Mouse (Mus musculus): ENCODE results near the gene Lrba. TPM values are rescaled to one million over a fixed set of nuclear protein-coding genes. Genes with fewer than 3 reads are reported as not detected.

Lrba gene
- total RNA-seq, 4 experiments from 2014 or later, result 28.0 to 35.0 (median 29.7) TPM

DNA sequence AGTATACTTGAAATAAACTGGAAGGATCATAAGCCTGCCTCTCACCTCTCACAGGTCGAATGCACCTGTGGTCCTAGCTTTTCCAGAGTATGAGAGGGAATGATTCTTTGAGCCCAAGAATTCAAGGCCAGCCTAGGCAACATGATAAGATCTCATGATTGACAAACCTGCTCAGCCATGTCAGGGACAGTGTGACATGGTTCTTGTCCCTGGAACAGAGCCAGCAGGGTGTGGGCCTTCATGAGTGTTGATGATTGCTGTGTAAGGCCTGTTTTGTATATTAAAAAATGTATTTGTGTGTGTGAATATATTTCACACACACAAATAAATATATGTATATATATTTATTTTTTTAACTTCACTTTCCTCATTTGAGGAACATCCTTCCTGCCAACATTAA is 29.3 kb downstream of the Lrba start:
- no peak for DNase-seq (ENCODE audit: low spot score in 2 of 2)

DNA sequence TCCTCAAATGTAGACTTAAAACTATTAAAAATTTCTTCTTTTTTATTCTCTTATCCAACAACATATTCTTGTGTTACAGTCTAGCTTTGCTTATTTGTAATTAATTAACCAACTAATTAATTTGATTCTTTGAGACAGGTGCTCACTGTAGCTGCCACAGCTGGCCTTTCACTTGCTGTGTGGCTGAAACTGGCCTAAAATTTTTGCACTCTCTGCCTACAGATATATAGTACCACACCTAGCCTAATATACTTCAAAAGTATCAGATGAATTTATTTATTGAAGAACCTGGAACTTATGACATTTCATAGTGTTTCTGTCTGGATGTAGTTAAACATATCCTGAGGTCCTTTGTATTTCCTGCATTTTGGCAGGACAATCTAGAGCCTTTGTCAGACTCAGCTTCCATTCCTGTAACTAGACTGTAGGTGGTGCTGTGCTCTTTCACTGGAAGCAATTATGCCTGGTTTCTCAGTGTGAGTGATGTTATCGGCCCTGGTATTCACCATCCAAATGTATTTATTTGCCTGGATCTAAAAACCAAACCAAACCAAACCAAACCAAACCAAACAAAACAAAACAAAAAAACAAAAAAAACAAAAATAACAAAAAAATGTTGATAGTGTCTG is 43.7 kb downstream of the Lrba start:
- DNase-seq (ENCODE audit: low spot score in 2 of 2), result peak in 1 of 2 experiments; percentile 19

DNA sequence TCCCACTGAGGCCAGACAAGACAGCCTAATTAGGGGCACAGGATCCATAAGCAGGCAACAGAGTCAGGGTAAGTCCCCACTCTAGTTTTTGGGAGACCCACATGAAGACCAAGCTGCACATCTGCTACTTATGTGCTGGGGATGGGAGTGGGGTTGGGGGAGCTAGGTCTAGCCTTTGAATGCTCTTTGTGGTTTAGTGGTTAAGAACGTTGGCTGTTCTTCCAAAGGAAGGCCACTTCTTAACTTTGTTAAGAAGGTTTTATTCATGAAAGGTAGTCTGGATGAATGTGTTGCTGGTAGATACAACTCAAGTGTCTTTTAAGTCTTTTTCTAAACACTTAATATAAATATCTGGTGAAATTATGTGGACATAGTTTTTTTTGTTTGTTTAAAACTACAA is 51.2 kb downstream of the Lrba start:
- no peak for DNase-seq (ENCODE audit: low spot score in 2 of 2)

DNA sequence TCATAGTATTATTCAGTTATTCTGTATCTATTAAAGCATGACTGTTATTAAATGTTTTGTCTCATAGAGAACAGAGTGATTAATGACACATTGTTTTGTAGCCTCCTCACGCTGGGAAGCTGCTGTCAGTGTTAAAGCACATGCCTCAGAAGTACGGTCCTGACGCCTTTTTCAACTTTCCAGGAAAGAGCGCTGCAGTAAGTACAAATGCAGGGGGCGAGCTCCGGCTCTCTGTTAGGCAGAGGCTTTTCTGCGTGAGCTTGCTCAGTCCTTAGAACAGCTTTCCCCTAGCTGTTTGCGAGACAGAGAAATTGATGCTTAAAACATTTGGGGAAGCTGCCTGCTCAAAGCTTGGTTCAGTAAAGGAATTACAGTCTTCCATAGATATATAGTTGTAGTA is 66.8 kb downstream of the Lrba start:
- DNase-seq (ENCODE audit: low spot score in 2 of 2), result no peak

DNA sequence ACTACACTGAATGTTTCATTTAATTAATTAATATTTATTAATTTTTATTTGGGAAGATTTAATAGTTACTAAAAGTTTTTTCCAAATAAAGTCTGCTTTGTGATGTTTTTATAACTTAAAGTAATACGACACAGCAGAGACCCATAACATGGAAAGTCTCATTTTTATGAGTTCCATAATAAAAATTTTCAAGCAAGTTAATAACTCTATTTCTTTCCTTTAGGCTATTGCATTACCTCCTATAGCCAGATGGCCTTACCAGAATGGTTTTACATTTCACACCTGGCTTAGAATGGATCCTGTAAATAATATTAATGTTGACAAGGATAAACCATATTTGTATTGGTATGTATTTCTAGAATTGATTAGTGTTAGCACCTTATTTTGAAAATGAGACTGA is 70.4 kb downstream of the Lrba start:
- DNase-seq (ENCODE audit: low spot score in 2 of 2), result no peak

DNA sequence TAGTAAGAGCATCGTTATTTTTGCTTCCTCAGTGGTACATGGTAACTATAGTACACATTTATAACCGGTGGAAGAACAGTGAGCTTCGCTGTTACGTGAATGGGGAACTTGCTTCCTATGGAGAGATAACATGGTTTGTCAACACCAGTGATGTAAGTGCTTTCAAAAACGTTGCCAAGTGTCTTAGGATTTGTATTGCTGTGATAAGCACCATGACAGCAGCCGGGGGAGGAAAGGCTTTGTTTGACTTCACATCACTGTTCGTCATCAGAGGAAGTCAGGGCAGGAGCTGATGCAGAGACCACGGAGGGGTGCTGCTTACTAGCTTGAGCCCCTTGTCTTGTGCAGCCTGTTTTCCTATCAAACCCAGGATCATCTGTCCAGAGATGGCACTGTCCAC is 71.7 kb downstream of the Lrba start:
- no peak for DNase-seq (ENCODE audit: low spot score in 2 of 2)

DNA sequence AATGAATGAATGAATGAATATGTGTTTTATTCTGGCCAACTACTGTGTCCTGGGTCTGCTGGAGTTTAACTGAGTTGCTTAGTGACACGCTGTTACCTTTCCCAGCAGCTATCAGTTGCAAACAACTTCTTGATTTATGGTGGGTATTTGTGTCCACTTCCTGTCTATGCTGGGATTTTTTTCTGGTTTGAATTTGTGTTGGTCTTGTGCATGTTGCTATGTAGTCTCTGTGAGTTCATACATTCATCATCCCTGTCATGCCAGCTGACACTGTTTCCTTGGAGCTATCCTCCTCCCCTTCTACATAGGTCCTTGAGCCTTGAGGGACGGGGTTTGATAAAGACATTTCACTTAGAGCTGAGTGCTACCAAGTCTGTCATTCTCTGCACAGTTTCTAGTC is 84.4 kb downstream of the Lrba start:
- no peak for DNase-seq (ENCODE audit: low spot score in 2 of 2)

DNA sequence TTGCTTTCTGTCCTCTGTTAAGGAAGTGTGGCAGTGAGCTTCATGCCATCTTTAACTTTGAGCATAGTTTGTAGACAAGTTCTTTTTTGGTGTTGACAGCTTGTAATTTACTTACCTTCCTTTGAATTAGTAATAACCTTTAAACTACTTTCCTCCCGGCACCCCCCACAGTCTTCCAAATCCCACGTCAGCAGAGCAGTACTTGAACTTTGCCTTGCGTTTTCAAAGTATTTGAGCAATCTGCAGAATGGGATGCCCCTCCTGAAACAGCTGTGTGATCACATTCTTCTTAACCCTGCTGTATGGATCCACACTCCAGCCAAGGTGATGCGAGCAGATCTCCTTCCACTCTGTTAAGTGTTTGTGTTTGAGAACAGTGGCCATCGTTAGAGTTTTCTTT is 85.7 kb downstream of the Lrba start:
- DNase-seq (ENCODE audit: low spot score in 2 of 2), result no peak

DNA sequence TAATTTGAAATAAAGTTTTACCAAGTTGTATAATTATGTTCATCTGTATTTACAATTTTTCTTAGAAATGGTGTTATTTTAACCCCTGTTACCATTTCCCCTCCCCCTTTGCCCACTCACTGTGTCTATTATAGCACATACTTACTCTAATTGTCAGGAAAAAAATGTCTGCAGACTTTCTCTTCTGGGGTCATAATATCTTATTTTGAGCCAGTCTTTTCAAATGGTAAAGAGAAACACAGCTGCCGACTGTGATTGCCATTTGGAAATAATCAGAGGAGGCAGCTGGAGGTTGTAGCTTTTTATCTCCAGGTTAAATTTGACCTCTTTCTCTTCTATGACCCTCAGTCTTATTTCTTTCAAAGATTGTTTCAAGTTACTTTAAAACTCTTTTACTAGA is 86.9 kb downstream of the Lrba start:
- DNase-seq (ENCODE audit: low spot score in 2 of 2), result no peak

DNA sequence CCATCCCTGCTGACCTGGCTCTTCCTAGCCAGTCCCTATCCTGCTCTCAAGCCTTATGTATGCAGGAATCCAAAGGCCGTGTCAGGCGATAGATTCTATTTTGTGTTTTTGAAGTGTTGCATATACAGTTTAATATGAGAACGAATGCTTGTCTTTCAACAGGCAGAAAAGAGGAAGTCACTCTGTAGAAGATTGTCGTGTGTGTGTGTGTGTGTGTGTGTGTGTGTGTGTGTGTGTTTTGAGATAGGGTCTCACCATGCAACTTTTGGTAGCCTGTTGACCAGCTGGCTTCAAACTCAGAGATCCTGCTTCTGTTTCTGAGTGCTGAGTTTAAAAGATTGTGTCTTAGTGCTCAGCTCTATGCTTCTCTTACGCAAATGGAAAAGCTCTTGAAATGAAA is 93.2 kb downstream of the Lrba start:
- no peak for DNase-seq (ENCODE audit: low spot score in 2 of 2)

DNA sequence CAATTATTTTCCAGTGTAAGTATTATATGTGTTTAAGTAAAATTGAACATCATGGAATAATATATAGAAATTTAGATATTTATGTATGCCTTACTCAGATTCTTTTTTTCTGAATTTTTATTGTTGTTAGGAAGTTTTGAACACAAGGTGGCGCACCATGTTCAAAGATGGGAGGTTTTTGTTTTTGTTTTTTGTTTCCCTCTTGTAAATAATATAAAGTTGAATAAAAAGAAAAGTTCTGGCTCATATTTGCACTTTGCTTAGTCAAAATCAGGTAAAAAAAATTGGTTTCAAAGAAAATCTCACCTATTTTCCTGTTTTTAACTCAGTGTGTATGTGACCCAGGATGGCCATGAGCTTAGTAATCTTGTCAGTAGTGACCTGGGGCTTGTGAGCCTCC is 104.1 kb downstream of the Lrba start:
- DNase-seq (ENCODE audit: low spot score in 2 of 2), result no peak

DNA sequence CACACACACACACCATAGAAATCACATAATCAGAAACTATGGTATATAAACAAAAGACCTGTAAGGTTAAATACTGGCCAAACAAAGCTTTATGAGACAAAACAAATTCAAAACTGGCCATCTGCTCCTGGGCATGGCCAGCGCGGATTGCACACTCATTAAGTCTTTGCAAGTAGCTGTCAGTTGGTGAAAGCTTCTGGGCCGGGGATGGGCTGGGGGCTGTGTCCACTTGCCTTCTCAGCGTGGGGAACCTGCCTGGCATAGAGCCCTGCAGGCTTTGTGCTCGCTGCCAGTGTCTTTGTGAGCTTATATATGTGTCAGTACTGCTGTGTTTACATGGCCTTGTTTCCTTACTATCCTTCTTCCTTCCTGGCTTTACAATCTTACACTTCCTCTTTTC is 118.8 kb downstream of the Lrba start:
- no peak for DNase-seq (ENCODE audit: low spot score in 2 of 2)

DNA sequence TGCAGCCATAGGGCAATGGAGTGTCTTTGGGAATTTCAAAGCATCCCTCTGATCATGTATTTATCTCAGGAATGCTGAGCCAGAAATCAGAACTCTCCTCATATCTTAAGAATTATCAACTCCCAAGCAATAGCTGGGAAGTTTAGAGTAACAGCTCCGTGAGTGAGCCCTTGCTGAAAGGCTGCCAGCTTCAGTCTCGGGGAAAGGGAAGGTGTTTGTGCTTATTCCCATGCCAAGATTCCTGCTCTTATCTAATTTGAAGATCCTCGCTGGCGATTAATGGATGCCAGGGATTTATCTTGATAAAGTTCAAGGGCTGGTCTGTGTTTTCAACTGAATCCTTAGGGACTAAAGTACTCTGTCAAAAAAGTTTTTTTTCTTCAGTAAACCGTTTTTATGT is 138.0 kb downstream of the Lrba start:
- no peak for DNase-seq (ENCODE audit: low spot score in 2 of 2)

DNA sequence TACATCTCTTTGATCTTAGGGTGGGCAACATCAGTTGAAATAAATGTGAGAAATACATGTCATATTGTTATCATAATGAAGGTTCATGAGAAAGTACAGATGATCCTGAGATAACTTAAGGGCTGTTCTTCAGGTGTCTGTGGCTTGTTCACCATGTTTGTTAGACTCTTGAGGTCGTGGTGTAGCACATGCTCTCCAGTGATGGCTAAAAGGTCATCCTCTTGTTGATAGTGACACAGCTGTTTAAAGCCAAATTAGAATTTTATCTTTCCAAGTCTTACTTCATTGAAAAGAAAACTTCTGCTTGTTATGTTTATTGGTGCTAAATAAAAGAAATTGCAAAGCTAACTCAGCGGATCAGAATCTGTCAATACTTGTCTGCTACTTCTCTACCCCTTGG is 147.0 kb downstream of the Lrba start:
- no peak for DNase-seq (ENCODE audit: low spot score in 2 of 2)

DNA sequence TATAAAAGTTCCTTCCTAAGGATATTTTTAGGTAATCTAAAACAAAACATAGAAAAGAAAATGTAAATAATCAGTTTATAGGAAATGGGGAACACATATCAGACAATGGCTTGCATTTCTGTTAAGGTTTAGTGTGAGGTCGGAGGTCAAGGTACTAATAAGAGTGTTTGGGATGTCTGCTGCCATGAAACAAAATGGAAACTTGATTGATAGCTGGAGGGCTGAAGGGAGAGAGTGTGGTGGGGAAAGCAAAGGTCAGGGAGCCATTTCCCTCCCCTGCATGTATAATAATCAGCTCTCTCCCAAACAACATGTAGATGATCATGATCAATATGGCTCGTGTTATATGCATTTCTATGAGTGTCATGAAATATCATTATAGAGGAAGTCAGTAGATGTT is 150.8 kb downstream of the Lrba start:
- DNase-seq (ENCODE audit: low spot score in 2 of 2), result no peak

DNA sequence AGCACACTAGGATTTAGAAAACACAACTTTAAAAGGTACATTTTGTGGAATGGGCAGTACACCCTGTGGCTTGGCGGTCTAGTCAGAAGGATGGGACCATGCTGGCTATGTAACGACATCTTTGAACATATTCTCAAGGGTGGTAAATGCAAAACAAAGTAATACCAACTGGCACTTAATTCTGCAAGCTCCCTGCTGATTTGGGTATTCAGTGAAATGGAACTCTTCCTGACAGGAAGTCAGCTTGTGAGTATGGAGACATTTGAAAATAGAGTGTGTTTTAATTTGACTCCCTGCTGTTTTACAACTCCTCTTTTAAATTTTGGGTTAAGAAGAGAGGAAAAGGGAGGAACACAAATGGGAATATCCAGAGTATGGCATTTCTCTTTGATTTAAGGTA is 158.1 kb downstream of the Lrba start:
- no peak for DNase-seq (ENCODE audit: low spot score in 2 of 2)

DNA sequence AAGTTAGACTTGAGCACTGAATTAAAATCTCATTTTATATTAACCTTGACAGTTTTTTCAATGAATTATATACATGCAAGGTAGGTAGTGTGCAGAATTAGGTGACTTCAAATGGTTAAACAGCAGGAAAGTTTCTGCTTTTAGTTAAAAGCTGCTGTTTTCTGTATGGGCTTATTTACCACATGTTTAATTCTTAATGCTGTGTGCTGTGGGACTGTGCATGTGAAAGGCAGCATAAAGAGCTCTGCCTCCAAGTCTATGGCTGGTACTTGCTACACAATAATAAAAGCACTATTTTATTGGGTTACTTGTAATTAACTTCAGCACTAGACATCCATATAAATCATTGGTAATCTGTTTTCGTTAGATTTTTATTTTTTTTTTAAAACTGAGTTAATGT is 160.6 kb downstream of the Lrba start:
- DNase-seq (ENCODE audit: low spot score in 2 of 2), result no peak

DNA sequence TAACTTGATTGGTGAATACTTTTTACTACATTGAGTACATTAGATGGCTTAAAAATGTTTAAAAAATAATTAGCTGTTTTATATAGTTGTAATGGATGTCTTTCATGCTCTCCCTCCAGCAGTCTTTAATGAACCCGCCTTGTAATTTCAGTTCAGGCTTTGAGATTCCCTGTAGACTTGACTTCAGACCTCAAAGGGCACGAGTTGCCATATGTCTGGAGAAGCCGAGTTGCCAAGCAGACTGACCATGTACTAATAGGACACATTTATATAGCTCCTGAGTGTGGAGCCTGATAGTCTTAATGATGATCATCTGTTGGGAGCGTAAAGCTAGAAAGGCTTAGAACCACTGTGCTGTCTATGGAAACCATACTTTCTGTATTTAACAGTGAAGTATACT is 161.8 kb downstream of the Lrba start:
- no peak for DNase-seq (ENCODE audit: low spot score in 2 of 2)

DNA sequence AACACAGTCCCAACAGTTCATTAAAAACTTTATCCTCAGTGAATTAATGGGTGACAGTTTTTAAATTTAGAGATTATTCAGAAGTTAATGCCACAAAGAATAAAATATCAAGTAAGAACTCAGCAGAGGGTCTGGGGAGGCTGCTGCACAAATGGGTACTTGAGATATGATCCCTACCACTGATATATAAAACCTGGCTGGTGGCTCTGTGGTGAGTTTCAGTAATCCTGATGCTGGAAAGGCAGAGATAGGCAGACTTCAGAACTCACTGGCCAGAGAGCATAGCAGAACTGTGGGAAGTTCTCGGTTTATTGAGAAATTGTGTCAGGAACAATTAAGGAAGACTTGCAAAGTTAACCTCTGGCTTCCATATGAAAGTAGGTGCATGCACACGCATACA is 199.3 kb downstream of the Lrba start:
- DNase-seq (ENCODE audit: low spot score in 2 of 2), result no peak

DNA sequence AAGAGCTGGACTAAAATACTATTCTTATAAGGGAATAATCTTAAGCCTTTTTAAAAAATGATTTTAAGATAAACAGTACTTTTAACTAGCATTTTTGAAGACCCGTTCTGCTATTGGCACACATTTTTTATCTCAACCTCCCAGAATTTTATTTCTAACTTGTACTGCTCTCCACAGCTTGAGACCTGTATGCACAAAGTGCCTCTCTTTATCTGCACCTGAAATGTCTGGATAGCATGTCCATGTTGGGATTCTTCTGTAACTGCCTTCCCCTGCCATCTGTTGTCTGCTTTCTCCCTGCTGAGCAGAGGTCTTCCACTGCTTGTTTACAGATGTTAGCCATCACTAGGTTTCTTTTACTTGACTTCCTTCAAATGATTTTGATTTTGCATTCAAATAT is 202.3 kb downstream of the Lrba start:
- DNase-seq (ENCODE audit: low spot score in 2 of 2), result no peak

DNA sequence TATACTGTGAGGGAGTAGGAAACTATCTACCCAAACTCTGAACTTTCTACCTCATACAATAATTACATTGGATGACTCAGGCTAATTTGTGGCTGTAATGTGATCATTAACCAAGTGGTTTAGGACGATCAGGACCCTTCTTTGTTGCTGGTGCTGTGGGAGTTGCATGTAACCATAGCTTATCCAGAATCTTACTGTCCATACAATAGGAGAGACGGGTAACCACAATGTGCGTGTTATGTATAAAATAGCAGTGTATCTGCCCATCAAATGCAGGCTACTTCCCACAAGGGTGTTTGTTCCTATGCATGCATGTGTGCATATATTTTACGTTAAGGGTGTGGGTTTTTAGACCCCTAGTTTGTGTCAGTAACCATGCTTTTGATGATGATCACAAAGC is 219.0 kb downstream of the Lrba start:
- DNase-seq (ENCODE audit: low spot score in 2 of 2), result no peak

DNA sequence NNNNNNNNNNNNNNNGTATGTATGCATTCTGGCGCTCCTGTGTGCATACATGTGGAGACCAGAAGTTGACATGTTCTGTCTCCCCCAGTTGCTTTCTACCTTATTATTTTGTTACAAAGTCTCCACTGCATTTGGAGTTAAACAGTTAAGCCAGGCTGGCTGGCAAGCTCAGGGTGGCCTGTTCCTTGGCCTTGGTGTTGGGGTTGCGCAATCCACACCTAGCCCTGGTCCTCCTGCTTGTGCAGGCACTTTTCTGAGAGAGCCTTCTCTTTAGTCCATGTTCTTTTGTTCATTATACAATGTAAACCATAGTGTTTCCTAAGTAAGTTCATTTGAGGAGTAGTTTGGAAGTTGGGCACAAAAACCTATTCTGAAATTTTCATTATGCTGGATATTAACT is 226.7 kb downstream of the Lrba start:
- DNase-seq (ENCODE audit: low spot score in 2 of 2), result no peak

DNA sequence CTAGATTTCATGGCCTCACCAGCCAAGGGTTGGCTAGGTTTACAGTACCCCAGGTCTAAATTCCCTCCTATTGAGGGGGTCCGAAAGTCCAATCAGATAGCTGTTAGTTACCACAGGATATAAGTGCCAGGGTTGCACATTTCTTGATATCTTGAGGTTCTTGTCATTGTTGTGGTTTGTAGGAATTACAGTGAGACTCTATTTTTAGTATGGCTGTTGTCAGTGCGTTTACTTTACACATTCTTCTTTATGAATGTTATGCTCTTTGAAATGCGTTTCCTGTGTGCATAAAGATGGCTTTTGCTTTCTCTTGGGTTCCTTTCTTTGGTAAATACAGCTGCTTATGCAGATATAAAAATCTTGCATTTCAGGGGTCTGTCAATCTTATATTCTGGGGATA is 237.1 kb downstream of the Lrba start:
- no peak for DNase-seq (ENCODE audit: low spot score in 2 of 2)

DNA sequence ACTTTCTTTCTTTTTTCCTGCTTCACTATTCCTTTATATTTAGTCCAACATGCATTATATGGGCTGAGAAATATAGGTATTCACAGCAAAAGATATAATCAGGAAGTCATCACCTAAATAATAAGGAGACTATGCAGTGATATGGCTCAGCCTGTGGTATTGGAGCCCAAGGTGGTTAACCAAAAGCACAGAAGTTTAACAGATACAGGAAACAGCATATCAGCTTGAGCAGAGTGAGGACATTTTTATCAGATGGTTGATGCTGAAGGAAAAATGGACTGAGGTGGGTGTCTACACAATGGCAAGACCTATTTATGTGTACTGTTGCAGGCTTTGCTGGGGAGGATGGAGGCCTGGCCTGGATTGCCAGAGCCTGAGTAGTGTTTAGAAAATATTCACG is 265.5 kb downstream of the Lrba start:
- no peak for DNase-seq (ENCODE audit: low spot score in 2 of 2)
